Mouse (Mus musculus) activated CD4-positive, CD25-positive, alpha-beta regulatory T cell (primary cell): ENCODE data around the gene Pah. TPM values are rescaled to one million over a fixed set of nuclear protein-coding genes. Genes with fewer than 3 reads are reported as not detected.

Experiments
- polyA plus RNA-seq, 2 experiments: library from polyadenylated mRNA; unstranded; fragments of 100-300 nt; shearing (Covaris generic); gene quantifications; one replicate each; pipeline ENCODE4 v1.2.1; 2017

The Pah gene
- not detected for polyA plus RNA-seq

DNA sequence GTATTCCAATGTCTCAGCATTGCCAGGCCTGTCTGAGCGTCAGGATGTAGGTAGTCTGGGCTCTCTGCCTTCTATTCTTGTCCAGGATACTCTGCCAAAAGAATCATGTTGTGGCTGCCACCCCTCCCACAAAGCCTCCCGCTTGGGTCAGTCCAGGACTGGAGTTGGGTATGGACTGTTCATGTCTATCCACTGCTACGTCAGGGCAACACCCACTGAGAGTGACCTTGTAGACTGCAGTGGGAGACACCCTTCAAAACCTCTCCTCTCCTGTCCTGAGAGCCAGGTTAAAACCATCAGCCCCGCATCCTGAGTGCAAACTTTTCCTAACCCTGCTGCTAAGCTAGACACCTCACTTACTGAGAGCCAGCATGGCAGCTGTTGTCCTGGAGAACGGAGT lies at the start of gene Pah:
Pah (plus strand) TSS at position 150 of the 400 bp plus-strand sequence.

GRCm38 (mm10) chr10:87493576-87493975 lies 28.0 kb upstream of the Pah start, which contains the start of gene Ascl1:
Gene Ascl1, minus strand, starts transcription at chr10:87493660.

Other genes starting within 250 kb of the Pah start
- not detected for gene Ascl1, start 28.1 kb upstream of the Pah start, polyA plus RNA-seq